38 mouse cellular contexts compared by ENCODE assay signal in genomic region chr7:79835196-79835595, GRCm38 (mm10). TPM values are rescaled to one million over a fixed set of nuclear protein-coding genes. Genes with fewer than 3 reads are reported as not detected.
"Had no signal": no experiment of that assay in that cellular context is flagged by ENCODE, and none has a peak within 500 bp of the region (broad histone marks: within the 10 kb centered on the region; RNA-seq: fewer than 3 reads in every experiment).

No protein-coding gene starts in this region.

- H3K36me3 ChIP-seq: heart, embryonic 10.5 days; heart, embryonic 12.5 days; heart, embryonic 13.5 days; heart, embryonic 15.5 days; hindbrain, embryonic 10.5 days; hindbrain, embryonic 12.5 days; hindbrain, embryonic 13.5 days; hindbrain, embryonic 15.5 days; intestine, embryonic 15.5 days had no signal

- H3K4me1 ChIP-seq: heart, embryonic 13.5 days; heart, embryonic 15.5 days; hindbrain, embryonic 10.5 days; hindbrain, embryonic 12.5 days; hindbrain, embryonic 13.5 days; hindbrain, embryonic 15.5 days had no signal

- ATAC-seq: hindbrain, embryonic 16.5 days; hindbrain, postnatal 0 days; inflammation-experienced regulatory T-cells, adult 6 months; intestine, embryonic 15.5 days; intestine, embryonic 16.5 days; intestine, postnatal 0 days had no signal

- H3K9ac ChIP-seq: heart, embryonic 12.5 days; heart, embryonic 13.5 days; heart, embryonic 15.5 days; hindbrain, embryonic 12.5 days; hindbrain, embryonic 13.5 days; hindbrain, embryonic 14.5 days; hindbrain, embryonic 15.5 days; intestine, embryonic 15.5 days; kidney, embryonic 15.5 days had no signal

- H3K27me3 ChIP-seq: heart, embryonic 12.5 days; heart, embryonic 13.5 days; heart, embryonic 15.5 days; hindbrain, embryonic 12.5 days; hindbrain, embryonic 13.5 days; hindbrain, embryonic 15.5 days; intestine, embryonic 15.5 days; kidney, embryonic 15.5 days had no signal

- H3K4me2 ChIP-seq: heart, embryonic 11.5 days; heart, embryonic 12.5 days; heart, embryonic 13.5 days; heart, embryonic 15.5 days; hindbrain, embryonic 12.5 days; hindbrain, embryonic 13.5 days; hindbrain, embryonic 14.5 days; hindbrain, embryonic 15.5 days; intestine, embryonic 15.5 days; kidney, embryonic 15.5 days had no signal

- DNase-seq: heart, adult 2 months; heart, postnatal 10 days; heart, postnatal 14 days; heart, postnatal 36 days; heart, postnatal 4 days; kidney, adult 8-10 months; kidney, postnatal 10 days; kidney, postnatal 14 days; kidney, postnatal 25 days; kidney, postnatal 4 days; layer of hippocampus, adult 9-11 months; layer of hippocampus, postnatal 36 days had no signal

- H3K27ac ChIP-seq: heart, adult 2 months; heart, embryonic 10.5 days; heart, embryonic 13.5 days; heart, embryonic 15.5 days; hindbrain, embryonic 10.5 days; hindbrain, embryonic 12.5 days; hindbrain, embryonic 13.5 days; hindbrain, embryonic 14.5 days; hindbrain, embryonic 15.5 days; hindbrain, postnatal 0 days; intestine, embryonic 15.5 days; kidney, embryonic 15.5 days; kidney, postnatal 0 days; layer of hippocampus, adult 2 months; left cerebral cortex, adult 2 months had no signal

- H3K4me3 ChIP-seq: heart, adult 2 months; heart, embryonic 10.5 days; heart, embryonic 12.5 days; heart, embryonic 13.5 days; heart, embryonic 15.5 days; hindbrain, embryonic 10.5 days; hindbrain, embryonic 12.5 days; hindbrain, embryonic 13.5 days; hindbrain, embryonic 15.5 days; intestine, embryonic 15.5 days; kidney, embryonic 15.5 days; layer of hippocampus, adult 2 months; left cerebral cortex, adult 2 months had no signal

- H3K9me3 ChIP-seq: heart, embryonic 10.5 days; heart, embryonic 12.5 days; heart, embryonic 13.5 days; heart, embryonic 15.5 days; hindbrain, embryonic 10.5 days; hindbrain, embryonic 12.5 days; hindbrain, embryonic 13.5 days; hindbrain, embryonic 15.5 days; intestine, embryonic 15.5 days; kidney, embryonic 15.5 days had no signal

RNA-seq across cellular contexts. Expression of gene Mesp1, which starts 41.6 kb away (rescaled TPM):
- polyA plus RNA-seq: heart, adult 2 months; heart, embryonic 11.5 days; heart, embryonic 12.5 days; heart, embryonic 14.5 days; heart, embryonic 15.5 days; heart, embryonic 16.5 days; heart, postnatal 0 days; hindbrain, embryonic 10.5 days; hindbrain, embryonic 11.5 days; hindbrain, embryonic 13.5 days; hindbrain, embryonic 14.5 days; inflammation-experienced regulatory T-cells, adult 6 months; intestine, embryonic 16.5 days; kidney, embryonic 14.5 days; kidney, embryonic 15.5 days; kidney, embryonic 16.5 days had no signal
